Mouse (Mus musculus) adrenal gland (tissue): ENCODE measurements around the gene Ppm1k.
"Not testable (repeated sequence)": the region's sequence is repeated elsewhere in the genome, so short reads cannot be mapped to it uniquely, and the experiment has no call there.

ENCODE experiments used
- intact Hi-C: fragments of 180-260 bp; cut with DNase I; formaldehyde crosslinking; loops from one replicate; pipeline ENCODE4 v1.15.1; 2025
- long read RNA-seq, 2 experiments: library from polyadenylated mRNA; unstranded; transcript quantifications; one replicate each; pipeline ENCODE4 v2.0.0; 2020; ENCODE audit warnings: borderline replicate concordance in 1 of 2; ENCODE audit not compliant: insufficient replicate concordance in 1 of 2

Ppm1k gene
- long read RNA-seq, experiment 1, full-length matches to known transcripts, result 2 of 7 reads
- long read RNA-seq, experiment 1, partial matches to known transcripts, result 0 of 7 reads
- long read RNA-seq, experiment 1, other reads (novel, unspliced or antisense), result 5 of 7 reads
- long read RNA-seq, experiment 2, full-length matches to known transcripts, result 1 of 6 reads
- long read RNA-seq, experiment 2, partial matches to known transcripts, result 3 of 6 reads
- long read RNA-seq, experiment 2, other reads (novel, unspliced or antisense), result 2 of 6 reads

DNA sequence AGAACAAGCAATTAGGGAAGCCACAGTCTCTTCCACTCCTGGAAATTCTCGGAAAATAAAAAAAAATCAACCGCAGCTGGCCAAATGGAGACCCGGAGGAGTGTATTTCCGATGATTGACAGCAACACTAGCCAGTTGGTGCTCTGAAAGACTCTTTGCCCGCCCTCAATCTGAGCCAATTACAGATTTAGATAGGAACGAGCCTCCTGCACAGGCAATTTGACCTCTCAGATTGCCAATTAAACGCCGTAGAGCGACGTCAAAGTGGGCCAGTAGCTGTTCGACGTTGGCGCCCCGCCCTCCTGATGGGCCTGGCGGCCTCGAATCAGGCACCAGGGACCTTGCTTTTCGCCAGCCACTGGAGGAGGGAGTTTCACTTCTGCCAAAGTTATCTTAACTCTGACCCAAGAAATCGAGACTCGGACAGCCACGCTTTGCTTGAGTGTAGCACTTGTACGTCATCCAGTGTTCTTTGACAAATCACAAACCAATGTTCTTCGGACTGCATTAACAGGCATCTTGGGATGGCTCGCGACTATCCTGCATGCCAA, at the start of gene Ppm1k:
Ppm1k (minus strand) TSS at position 83 of the 551 bp plus-strand sequence.
- intact Hi-C loops, result loop anchor here (10.0 kb wide), 1 partner anchor 831 kb away; the partner anchor contains the start of gene Lsm5

GRCm38 (mm10) chr6:57582356-57582755, 47.1 kb upstream of the Ppm1k start:
- intact Hi-C loops, result loop anchor here (5.0 kb wide), 2 partner anchors 50 to 120 kb away; partner anchors contain the start of gene Lancl2

GRCm38 (mm10) chr6:57581595-57581994, 46.3 kb upstream of the Ppm1k start:
- intact Hi-C loops, result loop anchor here (5.0 kb wide), 2 partner anchors 49 to 121 kb away; partner anchors contain the start of gene Lancl2

DNA sequence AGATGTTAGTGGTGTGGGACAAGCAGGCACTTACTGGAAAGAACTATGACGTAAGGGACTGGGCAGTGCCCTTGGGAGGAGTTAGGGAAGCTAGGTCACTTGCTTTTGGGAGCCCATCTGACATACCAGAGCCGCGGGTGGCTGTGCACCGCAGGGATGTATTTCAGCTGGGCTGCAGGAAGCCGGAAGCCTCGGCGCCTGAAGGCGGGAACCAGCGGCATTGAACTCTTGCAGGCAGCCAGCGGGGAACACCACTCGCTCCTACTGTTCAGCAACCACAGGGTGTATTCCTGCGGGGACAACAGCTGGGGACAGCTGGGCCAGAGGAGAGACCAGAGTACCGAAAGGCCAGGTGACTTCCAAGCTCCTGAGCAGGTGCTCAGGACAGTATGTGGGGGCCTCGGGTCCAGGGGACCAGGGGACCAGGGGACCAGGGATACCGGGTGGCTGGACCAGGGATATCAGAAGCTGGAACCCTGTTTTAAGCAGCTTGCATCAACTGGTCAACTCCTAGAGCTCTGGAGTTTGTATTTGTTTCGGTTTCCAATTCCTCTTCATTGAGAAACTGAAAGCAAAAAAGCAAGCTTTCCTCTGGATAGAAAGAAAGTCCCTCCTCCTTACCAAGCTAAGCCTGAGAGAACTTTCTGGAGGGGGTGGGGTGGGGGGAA, 45.7 kb upstream of the Ppm1k start, which contains the start of gene Herc6:
Herc6 (plus strand) TSS at position 120 of the 668 bp plus-strand sequence.
- intact Hi-C loops, result loop anchor here (5.0 kb wide), 2 partner anchors 49 to 121 kb away; partner anchors contain the start of gene Lancl2

DNA sequence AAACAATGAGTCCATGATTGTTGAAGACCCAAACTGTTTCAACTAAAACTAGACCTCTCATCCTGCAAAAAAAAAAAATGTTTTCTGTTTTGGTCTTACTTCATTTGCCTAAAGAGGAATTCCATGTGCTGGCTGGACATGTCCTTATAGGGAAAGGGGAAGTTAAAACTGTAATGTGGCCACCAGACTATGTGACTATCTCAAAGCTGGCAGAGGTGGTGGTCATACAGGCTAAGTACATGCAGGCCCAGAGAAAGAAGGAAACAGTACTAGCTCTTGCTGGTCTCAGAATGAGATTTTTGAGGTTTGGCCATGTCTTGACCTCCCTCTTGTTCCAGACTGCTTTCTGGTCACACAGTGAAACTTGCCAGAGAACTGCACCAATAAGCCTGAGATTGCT, 36.3 kb upstream of the Ppm1k start:
- intact Hi-C loops, result loop anchor here (2.0 to 10.0 kb wide), 3 partner anchors 141 to 764 kb away; no protein-coding TSS in a partner anchor

DNA sequence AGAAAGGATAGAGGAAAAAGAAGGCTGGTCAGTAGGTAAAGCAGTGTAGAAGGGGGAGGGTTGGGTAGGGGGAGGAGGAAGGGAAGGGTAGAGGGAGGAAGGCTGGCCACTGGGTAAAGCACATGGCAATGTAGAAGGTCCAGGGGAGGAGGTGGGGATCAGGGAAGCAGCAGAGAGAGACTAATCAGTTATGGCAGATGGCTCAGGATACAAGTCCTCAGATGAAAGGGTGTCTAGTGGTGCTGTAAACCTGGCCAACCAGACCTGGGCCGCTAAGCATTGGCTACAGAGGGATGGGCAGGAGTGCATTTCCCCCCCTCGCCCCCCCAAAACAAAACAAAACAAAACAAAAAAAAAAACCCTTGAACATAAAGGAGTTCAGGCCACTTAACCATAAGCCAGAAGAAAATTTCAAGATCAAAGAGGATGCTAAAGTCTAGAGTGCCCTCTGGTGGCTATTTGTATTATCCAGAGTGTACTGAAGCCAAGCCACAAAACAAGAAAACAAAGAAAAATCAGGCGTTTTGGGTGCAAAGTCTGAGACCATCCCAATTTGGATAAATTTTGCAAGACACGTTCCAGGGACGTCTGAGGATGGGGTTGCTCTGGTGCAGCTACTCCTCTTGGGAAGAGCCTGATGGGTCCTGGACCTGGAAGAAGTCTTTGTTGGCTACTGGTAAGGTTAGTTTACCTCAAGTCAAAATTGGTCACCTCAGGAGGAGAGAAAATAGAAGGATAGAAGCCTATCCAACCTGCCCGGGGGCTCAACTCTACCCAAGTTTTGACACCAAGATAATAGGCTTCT, 35.1 kb upstream of the Ppm1k start:
- intact Hi-C loops, result loop anchor here (2.0 to 10.0 kb wide), 3 partner anchors 140 to 763 kb away; no protein-coding TSS in a partner anchor

DNA sequence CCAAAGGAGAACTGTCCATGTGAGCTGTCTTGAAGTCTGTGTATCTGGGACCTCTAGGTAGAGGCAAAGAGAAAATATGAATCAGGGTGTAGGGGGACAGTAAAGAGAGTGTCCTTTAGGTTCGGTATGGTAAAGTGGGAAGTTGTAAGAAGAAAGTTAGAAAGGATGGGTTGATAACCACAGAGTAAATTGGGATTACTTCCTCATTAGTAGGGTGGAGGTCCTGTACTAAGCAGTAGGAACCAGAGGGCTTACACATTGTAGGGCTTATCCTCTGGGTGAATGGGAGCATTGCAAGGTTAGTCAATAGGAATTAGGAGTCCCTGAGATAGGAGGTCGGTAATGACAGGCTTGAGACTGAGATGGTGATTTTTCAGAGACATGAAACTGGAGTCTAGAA, 32.4 kb upstream of the Ppm1k start:
- intact Hi-C loops, result no loop called here

- intact Hi-C loops, result no loop called here
Observed at GRCm38 (mm10) chr6:57565452-57565851, 30.2 kb upstream of the Ppm1k start.

DNA sequence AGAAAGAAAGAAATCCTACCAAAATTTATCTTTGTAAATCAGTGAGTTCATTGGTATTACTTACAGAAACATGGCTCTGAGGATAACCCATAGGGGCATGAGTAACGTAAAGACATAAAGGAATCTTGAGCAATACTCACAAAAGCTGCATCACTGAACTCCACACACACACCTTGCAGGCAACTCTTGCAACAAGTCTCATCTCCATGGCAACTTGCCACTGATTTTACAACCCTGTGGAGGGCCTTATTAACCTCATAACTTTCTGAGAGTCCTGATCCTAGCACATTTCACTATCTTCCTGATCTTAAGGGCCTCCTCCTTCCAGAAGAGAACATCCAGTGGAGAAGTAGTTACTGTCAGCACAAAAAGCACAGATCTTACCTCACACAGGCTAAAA, 28.2 kb upstream of the Ppm1k start:
- intact Hi-C loops, result no loop called here

DNA sequence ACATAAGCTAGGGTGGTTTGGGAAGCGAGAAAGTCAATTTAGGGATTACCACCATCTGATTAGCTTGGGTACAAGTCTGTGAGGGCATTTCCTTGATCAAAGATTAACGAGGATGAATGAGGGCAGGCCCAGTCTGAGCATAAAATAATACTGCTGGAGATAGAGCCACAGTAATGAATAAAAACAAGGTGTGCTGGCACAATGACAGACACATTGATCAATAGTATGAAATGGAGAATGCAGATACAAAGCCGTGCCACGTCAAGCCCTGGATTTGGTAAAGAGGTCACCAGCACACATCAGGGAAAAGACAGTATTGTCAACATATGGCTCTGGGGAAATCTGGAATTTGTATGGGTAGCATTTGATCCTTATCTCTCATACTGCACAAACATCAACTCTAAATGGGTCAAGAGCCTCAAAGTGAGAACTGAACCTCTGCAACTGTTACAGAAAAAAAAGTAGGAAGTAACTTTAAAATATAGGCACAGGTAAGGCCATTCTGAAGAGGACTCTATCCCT, 22.6 kb upstream of the Ppm1k start:
- intact Hi-C loops, result no loop called here

DNA sequence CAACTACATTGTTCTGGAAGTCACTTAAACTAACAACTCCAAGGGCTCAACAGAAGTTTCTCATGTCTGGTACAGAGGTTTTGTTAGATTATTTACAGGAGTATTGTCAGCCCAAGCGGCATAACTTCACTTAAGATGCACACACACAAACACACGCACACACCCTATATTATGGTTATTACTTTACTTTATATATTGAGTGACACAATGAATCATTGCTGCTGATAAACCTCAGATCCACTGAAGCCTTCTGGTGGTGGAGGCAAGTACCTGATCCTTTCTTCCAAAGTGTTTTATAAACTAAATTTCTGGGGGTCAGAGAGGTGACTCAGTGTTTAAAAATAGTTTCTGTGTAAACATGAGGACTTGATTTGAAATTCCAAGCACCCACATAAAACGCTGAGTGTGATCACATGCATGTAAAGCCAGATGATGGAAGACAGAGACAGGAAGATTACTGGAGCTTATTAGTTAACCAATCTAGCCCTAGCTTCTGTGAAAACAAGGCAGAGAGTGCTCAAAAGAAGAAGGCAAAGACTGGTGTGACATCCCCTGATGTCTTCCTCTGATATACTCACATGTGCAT, 16.0 kb upstream of the Ppm1k start:
- intact Hi-C loops, result no loop called here

- intact Hi-C loops, result no loop called here
Observed at GRCm38 (mm10) chr6:57544866-57545265, 9.6 kb upstream of the Ppm1k start.

DNA sequence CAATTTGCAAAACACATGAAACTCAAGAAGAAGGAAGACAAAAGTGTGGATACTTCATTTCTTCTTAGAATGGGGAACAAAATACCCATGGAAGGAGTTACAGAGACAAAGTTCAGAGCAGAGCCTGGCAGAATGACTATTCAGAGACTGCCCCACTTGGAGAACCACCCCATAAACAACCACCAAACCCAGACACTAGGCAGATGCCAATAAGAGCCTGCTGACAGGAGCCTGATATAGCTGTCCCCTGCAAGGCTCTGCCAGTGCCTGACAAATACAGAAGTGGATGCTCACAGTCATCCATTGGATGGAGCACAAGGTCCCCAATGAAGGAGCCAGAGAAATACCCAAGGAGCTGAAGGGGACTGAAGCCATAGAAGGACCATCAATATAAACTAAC, 8.3 kb upstream of the Ppm1k start:
- intact Hi-C loops, result not testable (repeated sequence)

DNA sequence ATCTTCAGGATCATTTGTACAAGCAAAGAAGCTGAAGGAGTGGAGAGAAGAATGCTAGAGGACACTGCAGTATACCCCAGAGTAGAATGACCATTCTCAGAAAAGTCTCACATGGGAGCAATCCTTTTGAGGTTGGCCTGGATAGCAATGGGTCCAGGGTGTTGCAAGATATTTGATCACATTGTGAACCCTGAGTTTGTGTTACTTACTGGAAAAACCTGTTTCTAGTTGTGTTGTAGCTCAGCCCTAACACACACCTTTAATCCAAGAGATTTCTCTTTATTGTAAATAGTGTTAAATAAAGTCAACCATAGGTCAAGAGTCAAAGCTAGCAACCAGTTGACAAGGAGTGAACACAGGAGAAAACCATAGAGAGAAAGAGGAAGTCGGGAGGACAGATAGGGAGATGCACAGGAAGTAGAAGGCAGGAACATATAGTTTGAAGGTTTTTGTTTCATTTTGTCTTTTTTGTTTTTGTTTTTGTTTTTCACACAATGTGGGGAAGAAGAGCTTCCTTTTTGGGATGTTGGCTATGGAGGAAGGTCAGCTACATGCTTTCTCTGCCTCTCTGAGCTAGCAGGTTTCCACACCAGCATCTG, 6.6 kb upstream of the Ppm1k start:
- intact Hi-C loops, result no loop called here

GRCm38 (mm10) chr6:57540950-57541498, 5.8 kb upstream of the Ppm1k start:
- intact Hi-C loops, result no loop called here

DNA sequence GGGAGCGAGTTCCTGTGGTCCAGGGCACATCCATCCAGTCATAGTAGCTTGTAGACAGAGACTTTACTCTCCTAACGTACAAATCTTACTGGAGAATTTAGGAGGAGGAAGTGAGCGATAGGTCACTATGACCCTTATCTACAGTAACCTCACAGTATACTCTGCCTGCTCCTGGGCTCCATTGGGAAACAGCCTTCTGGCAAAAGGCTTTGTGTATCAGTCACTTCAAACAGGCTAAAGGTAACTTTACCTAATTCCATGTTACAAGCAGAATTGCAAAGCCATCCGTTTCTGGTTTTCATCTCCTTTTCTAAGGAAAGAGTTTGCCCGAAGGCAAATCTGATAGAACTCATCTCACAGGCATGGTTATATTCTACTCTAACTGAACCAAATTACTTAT, 2.6 kb upstream of the Ppm1k start:
- intact Hi-C loops, result loop anchor here (10.0 kb wide), 1 partner anchor 833 kb away; the partner anchor contains the start of gene Lsm5

GRCm38 (mm10) chr6:57535971-57536669, 852 bp upstream of the Ppm1k start:
- intact Hi-C loops, result loop anchor here (10.0 kb wide), 1 partner anchor 831 kb away; the partner anchor contains the start of gene Lsm5

- intact Hi-C loops, result loop anchor here (5.0 to 10.0 kb wide), 2 partner anchors 48 to 830 kb away; partner anchors contain the start of genes Herc6 and Lsm5
Observed at GRCm38 (mm10) chr6:57534611-57535286, 519 bp downstream of the Ppm1k start.
